Mouse (Mus musculus): Measurements from ENCODE around the gene Qsox1.

The Qsox1 gene

DNA sequence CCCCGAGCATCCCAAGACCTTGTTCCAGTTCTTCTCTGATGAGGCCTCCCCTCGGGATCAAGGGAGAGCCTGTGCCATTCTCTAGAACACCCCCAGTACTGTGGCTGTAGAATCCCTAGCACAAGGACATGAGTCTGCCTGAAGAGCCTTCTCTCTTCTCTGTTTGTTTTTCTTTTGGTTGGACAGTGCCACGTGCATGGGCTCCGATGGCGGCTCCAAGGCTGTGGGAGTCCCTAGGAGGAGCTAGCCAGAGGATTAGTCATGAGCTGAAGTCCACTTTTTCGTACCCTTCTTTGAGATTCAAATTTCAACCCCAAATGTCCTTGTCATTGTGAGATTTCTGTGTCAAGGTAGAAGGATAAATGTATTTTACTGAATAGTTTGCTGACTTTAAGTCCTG is 18.2 kb upstream of the Qsox1 start:
- no peaks in the 10 kb centered on the region for H3K27me3 ChIP-seq (ENCODE audit: insufficient read depth, low read length)
- no peaks in the 10 kb centered on the region for H3K9me3 ChIP-seq (ENCODE audit: low read length)
- H3K36me3 ChIP-seq (ENCODE audit: insufficient read depth, low read length): no peaks in the 10 kb centered on the region
- TF ChIP-seq NANOG (IDR thresholded peaks at IDR 0.05; ENCODE audit: borderline replicate concordance, low read length) (no peak), POU5F1 (IDR thresholded peaks at IDR 0.05; ENCODE audit: borderline replicate concordance, low read length) (no peak), CTCF (conservative IDR thresholded peaks at IDR 0.05; ENCODE audit: low read length) (no peak)
- H3K4me3 ChIP-seq (replicated peaks; ENCODE audit: low read length): no peak overlapping the region
- H3K4me1 ChIP-seq (replicated peaks; ENCODE audit: low read depth, low read length): peaks cover 20% of the 10 kb centered on the region

DNA sequence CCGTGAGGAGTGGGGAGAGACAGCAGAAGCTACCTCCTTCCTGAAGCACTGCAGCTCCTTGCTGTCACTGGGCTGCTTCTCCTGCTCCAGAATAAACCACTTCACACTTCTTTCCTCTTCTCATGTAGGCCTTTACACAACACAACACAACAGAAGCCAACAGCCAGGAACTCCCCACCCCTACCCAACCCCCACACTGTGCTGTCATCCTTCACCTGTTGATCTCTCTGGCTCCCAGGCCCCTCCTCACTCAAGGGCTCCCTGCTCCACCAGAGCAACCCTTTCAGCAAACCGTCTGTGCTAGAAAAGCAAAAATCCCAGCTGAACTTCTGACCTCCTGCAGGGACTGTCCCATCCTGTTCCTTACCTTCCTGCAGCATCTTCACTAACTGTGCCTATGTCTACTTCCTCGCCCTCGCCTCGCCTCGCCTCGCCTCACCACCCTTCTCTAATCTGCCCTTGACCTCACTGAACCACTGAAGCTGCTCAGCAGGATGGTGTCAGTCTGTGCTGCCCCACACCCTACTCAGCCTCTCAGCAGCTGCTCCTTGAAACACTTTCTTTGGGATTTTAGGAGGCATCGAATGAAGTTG is 15.1 kb upstream of the Qsox1 start:
- H3K27me3 ChIP-seq (ENCODE audit: insufficient read depth, low read length): no peaks in the 10 kb centered on the region
- H3K9me3 ChIP-seq (ENCODE audit: low read length): no peaks in the 10 kb centered on the region
- TF ChIP-seq NANOG (IDR thresholded peaks at IDR 0.05; ENCODE audit: borderline replicate concordance, low read length): no peak
- TF ChIP-seq POU5F1 (IDR thresholded peaks at IDR 0.05; ENCODE audit: borderline replicate concordance, low read length): no peak
- TF ChIP-seq CTCF (conservative IDR thresholded peaks at IDR 0.05; ENCODE audit: low read length): no peak
- peaks cover 20% of the 10 kb centered on the region for H3K4me1 ChIP-seq (replicated peaks; ENCODE audit: low read depth, low read length)
- no peak overlapping the region for H3K4me3 ChIP-seq (replicated peaks; ENCODE audit: low read length)
- H3K36me3 ChIP-seq (ENCODE audit: insufficient read depth, low read length): no peaks in the 10 kb centered on the region

DNA sequence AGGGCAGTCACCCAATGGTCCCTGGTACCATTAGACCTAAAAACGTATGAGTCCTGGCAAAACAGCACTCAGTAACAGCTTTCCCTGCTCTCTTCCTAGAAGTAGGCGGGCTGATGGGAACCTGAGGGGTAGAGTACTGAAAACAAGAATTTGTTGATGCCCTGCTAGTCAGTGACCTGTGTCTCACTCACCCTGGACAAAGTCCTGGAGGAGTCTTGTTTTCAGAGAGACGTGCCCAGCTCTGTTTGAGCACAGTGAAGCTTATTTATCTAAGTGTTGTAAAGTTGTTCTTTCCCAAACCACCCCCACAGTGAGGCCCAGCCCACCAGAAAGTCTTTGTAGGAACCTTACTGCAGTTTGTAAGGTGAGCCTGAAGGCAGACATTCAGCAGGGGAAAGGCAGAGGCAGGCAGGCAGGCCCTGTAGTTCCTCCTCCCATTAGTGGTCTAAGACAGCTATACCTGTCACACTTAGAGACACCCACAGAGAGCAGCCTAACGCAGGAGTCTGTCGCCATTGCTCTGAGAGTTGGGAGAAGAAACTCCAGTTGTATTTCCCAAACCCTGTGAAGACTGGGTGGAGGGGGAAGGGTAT is 14.2 kb upstream of the Qsox1 start:
- TF ChIP-seq POU5F1 (IDR thresholded peaks at IDR 0.05; ENCODE audit: borderline replicate concordance, low read length) (no peak), CTCF (conservative IDR thresholded peaks at IDR 0.05; ENCODE audit: low read length) (no peak), NANOG (IDR thresholded peaks at IDR 0.05; ENCODE audit: borderline replicate concordance, low read length) (no peak)

DNA sequence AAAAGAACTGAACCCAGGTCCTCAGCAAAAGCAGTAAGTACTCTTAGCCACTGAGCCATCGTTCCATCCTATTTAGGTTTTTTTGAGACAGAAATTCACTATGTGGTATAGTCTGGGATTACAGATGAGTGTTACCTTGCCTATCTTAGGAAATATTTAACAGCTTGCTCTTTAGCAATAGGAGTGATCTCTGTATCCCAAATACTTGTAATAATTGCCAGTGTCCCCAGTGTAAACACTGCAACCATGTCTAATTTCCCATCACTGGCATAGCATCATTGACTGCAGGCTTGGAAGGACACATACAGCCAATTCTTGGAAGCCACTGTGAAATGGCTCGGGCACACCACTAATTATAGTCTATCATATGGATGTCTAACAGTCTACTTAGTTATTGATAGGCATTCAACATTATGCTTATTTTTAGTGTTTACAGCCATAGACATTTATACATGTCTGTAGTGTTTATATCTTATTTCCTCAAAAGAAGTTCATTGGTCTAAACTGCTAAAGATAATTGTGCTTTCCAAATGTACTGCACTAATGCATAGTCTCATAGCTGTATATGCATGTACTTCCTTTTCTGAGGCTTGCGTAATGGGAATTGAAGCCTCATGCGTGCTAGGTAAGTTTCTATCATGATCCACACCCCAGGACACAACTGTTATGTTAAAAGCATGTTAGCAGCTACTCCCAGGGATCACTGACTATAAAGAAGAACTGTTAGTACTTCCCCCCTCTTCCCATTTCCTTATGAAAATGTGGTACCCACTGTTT is 13.4 kb upstream of the Qsox1 start:
- H3K4me3 ChIP-seq (replicated peaks; ENCODE audit: low read length): no peak overlapping the region
- no peaks in the 10 kb centered on the region for H3K36me3 ChIP-seq (ENCODE audit: insufficient read depth, low read length)
- no peaks in the 10 kb centered on the region for H3K27me3 ChIP-seq (ENCODE audit: insufficient read depth, low read length)
- H3K4me1 ChIP-seq (replicated peaks; ENCODE audit: low read depth, low read length): peaks cover 20% of the 10 kb centered on the region
- no peaks in the 10 kb centered on the region for H3K9me3 ChIP-seq (ENCODE audit: low read length)
- TF ChIP-seq NANOG (IDR thresholded peaks at IDR 0.05; ENCODE audit: borderline replicate concordance, low read length): no peak
- no peak for TF ChIP-seq POU5F1 (IDR thresholded peaks at IDR 0.05; ENCODE audit: borderline replicate concordance, low read length)
- TF ChIP-seq CTCF (conservative IDR thresholded peaks at IDR 0.05; ENCODE audit: low read length): no peak

More for the DNA sequence above, 14.2 kb upstream of the Qsox1 start:
- Histone ChIP-seq H3K9me3 (ENCODE audit: low read length) (no peaks in the 10 kb centered on the region), H3K4me3 (replicated peaks; ENCODE audit: low read length) (no peak overlapping the region), H3K27me3 (ENCODE audit: insufficient read depth, low read length) (no peaks in the 10 kb centered on the region), H3K4me1 (replicated peaks; ENCODE audit: low read depth, low read length) (peaks cover 20% of the 10 kb centered on the region), H3K36me3 (ENCODE audit: insufficient read depth, low read length) (no peaks in the 10 kb centered on the region)

DNA sequence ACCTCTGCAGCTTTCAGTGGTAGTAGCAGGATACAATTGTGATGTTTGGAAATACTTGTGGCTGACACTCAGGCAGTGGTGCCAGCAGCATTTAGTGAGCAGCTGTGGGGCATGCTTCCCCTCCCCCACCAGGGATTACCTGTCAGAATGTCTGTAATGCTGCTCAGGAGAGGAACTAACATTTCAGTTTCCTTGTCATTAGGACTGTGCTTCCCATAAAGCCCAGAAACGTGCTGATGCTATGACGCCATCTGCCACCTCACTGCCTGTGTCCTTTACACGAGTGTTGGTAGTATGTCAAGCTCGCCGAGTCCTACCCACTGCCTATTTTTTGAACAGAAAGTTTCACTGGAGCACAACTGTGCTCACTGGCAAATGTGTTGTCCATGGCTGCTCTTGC is 8.0 kb upstream of the Qsox1 start:
- Histone ChIP-seq H3K9me3 (ENCODE audit: low read length) (no peaks in the 10 kb centered on the region), H3K4me1 (replicated peaks; ENCODE audit: low read depth, low read length) (peaks cover 4% of the 10 kb centered on the region; the same call in 1 of the 2 replicates), H3K27me3 (ENCODE audit: insufficient read depth, low read length) (no peaks in the 10 kb centered on the region), H3K36me3 (ENCODE audit: insufficient read depth, low read length) (no peaks in the 10 kb centered on the region), H3K4me3 (replicated peaks; ENCODE audit: low read length) (no peak overlapping the region)
- TF ChIP-seq CTCF (conservative IDR thresholded peaks at IDR 0.05; ENCODE audit: low read length): no peak
- no peak for TF ChIP-seq NANOG (IDR thresholded peaks at IDR 0.05; ENCODE audit: borderline replicate concordance, low read length)
- no peak for TF ChIP-seq POU5F1 (IDR thresholded peaks at IDR 0.05; ENCODE audit: borderline replicate concordance, low read length)

DNA sequence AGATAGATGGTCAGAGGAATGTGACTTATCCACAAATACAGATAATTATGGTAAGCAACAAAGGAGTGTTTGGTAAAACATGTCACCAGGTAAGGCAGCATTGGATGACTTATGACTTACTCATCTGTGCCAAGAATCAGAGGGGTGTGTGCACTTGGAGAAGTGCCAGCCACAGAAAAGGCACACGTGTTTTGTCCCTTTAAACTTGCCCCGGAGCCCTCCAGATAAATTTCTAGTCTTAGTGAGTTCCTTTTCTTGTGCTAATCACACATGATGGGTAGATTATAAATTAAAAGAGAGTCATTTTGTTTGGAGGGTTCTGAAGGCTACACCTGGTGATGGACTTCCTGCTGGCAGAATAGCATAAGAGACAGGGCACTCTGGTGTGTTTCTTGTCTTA is 3.5 kb upstream of the Qsox1 start:
- TF ChIP-seq CTCF (conservative IDR thresholded peaks at IDR 0.05; ENCODE audit: low read length) (no peak), NANOG (IDR thresholded peaks at IDR 0.05; ENCODE audit: borderline replicate concordance, low read length) (no peak), POU5F1 (IDR thresholded peaks at IDR 0.05; ENCODE audit: borderline replicate concordance, low read length) (no peak)
- Histone ChIP-seq H3K9me3 (ENCODE audit: low read length) (no peaks in the 10 kb centered on the region), H3K4me3 (replicated peaks; ENCODE audit: low read length) (no peak overlapping the region), H3K36me3 (ENCODE audit: insufficient read depth, low read length) (no peaks in the 10 kb centered on the region), H3K27me3 (ENCODE audit: insufficient read depth, low read length) (peaks cover 21% of the 10 kb centered on the region), H3K4me1 (replicated peaks; ENCODE audit: low read depth, low read length) (peaks cover 18% of the 10 kb centered on the region)

DNA sequence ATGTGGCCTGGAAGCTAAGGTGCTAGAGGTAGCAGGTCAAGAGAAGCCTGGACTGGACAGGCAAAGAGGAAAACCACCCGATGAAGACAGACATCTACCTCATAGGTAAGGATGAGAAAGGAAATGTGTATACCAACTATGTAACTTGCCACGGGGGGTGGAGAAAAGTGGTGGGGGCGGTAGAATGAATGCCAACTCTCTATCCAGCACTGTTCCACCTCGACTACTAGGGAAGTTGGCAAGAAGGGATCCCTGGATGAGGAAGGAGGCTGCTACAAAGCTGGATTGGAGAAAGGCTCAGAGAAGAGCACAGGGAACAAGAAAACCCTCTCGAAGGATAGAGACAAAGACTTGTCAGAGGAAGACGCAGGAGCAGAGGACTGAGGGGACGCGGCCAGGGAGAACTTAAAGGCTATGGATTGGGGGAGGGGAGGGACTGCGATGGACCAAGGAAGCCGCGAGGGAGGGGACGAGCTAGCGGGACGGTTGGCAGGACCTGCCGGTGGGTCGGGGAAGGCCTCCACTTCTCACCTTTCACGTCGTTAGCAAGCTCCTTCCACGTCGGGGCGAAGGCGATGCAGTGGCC is 601 bp downstream of the Qsox1 start:
- Histone ChIP-seq H3K36me3 (ENCODE audit: insufficient read depth, low read length) (no peaks in the 10 kb centered on the region), H3K9me3 (ENCODE audit: low read length) (no peaks in the 10 kb centered on the region), H3K4me3 (replicated peaks; ENCODE audit: low read length) (peak overlapping the region; percentile 90), H3K4me1 (replicated peaks; ENCODE audit: low read depth, low read length) (peaks cover 18% of the 10 kb centered on the region), H3K27me3 (ENCODE audit: insufficient read depth, low read length) (peaks cover 36% of the 10 kb centered on the region)
- no peak for TF ChIP-seq CTCF (conservative IDR thresholded peaks at IDR 0.05; ENCODE audit: low read length)
- no peak for TF ChIP-seq NANOG (IDR thresholded peaks at IDR 0.05; ENCODE audit: borderline replicate concordance, low read length)
- no peak for TF ChIP-seq POU5F1 (IDR thresholded peaks at IDR 0.05; ENCODE audit: borderline replicate concordance, low read length)

DNA sequence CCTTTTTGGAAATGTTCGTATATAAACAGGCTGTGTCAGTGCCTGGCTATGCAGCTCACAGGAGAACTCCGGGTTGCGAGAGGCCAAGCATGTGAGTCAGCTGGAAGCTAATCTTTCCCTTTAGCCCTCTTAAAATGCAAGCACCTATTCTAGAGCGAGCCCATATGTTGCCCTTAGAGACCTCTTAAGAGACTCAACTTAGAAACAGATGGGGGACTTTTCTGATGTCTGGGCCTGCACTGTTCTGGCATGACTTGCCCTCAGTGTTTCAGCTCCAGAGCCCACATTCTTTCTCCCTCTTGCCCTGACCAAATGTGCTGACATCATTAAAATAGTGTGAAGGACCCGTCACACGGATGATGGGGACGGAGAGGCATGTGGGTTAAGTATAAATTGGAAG is 2.1 kb downstream of the Qsox1 start:
- TF ChIP-seq NANOG (IDR thresholded peaks at IDR 0.05; ENCODE audit: borderline replicate concordance, low read length) (no peak), POU5F1 (IDR thresholded peaks at IDR 0.05; ENCODE audit: borderline replicate concordance, low read length) (no peak), CTCF (conservative IDR thresholded peaks at IDR 0.05; ENCODE audit: low read length) (no peak)
- H3K9me3 ChIP-seq (ENCODE audit: low read length): no peaks in the 10 kb centered on the region
- H3K4me3 ChIP-seq (replicated peaks; ENCODE audit: low read length): no peak overlapping the region
- H3K36me3 ChIP-seq (ENCODE audit: insufficient read depth, low read length): no peaks in the 10 kb centered on the region
- H3K27me3 ChIP-seq (ENCODE audit: insufficient read depth, low read length): peaks cover 36% of the 10 kb centered on the region
- peaks cover 14% of the 10 kb centered on the region for H3K4me1 ChIP-seq (replicated peaks; ENCODE audit: low read depth, low read length)
